Mouse (Mus musculus): ENCODE measurements around the gene Prl2c3.
"Not testable (repeated sequence)": the region's sequence is repeated elsewhere in the genome, so short reads cannot be mapped to it uniquely, and the experiment has no call there.

Prl2c3 gene

GRCm38 (mm10) chr13:12799979-12800378 lies at the start of gene Prl2c3:
Gene Prl2c3 (minus strand): TSS chr13:12800079.
- DNase-seq (ENCODE audit: low spot score in 2 of 2): not testable (repeated sequence)

- DNase-seq (ENCODE audit: low spot score in 2 of 2): not testable (repeated sequence)
These were observed 48.4 kb upstream of the Prl2c3 start for GRCm38 (mm10) chr13:12848254-12848653.

- not testable (repeated sequence) for DNase-seq (ENCODE audit: low spot score in 2 of 2)
These were observed 44.8 kb upstream of the Prl2c3 start for GRCm38 (mm10) chr13:12844701-12845100.

GRCm38 (mm10) chr13:12837546-12837945 lies 37.7 kb upstream of the Prl2c3 start:
- DNase-seq (ENCODE audit: low spot score in 2 of 2): not testable (repeated sequence)

- no peak for DNase-seq (ENCODE audit: low spot score in 2 of 2)
These were observed 31.9 kb upstream of the Prl2c3 start for GRCm38 (mm10) chr13:12831769-12832168.

- no peak for DNase-seq (ENCODE audit: low spot score in 2 of 2)
These were observed 29.2 kb upstream of the Prl2c3 start for GRCm38 (mm10) chr13:12829031-12829430.

- not testable (repeated sequence) for DNase-seq (ENCODE audit: low spot score in 2 of 2)
These were observed 24.8 kb upstream of the Prl2c3 start for GRCm38 (mm10) chr13:12824500-12825176.

GRCm38 (mm10) chr13:12813734-12814424 lies 14.0 kb upstream of the Prl2c3 start:
- not testable (repeated sequence) for DNase-seq (ENCODE audit: low spot score in 2 of 2)

- DNase-seq (ENCODE audit: low spot score in 2 of 2): no peak
These were observed 9.7 kb upstream of the Prl2c3 start for GRCm38 (mm10) chr13:12809591-12809990.

- not testable (repeated sequence) for DNase-seq (ENCODE audit: low spot score in 2 of 2)
These were observed 9.1 kb upstream of the Prl2c3 start for GRCm38 (mm10) chr13:12808793-12809512.

GRCm38 (mm10) chr13:12806496-12806895 lies 6.6 kb upstream of the Prl2c3 start:
- not testable (repeated sequence) for DNase-seq (ENCODE audit: low spot score in 2 of 2)

- DNase-seq (ENCODE audit: low spot score in 2 of 2): not testable (repeated sequence)
These were observed 30.3 kb downstream of the Prl2c3 start for GRCm38 (mm10) chr13:12769442-12770091.
